Mouse (Mus musculus): ENCODE results near the gene Timm44.

Timm44 gene

GRCm38 (mm10) chr8:4237814-4238433 is 37.8 kb downstream of the Timm44 start:
- in situ Hi-C loops (cut with MboI) = no loop called here

DNA sequence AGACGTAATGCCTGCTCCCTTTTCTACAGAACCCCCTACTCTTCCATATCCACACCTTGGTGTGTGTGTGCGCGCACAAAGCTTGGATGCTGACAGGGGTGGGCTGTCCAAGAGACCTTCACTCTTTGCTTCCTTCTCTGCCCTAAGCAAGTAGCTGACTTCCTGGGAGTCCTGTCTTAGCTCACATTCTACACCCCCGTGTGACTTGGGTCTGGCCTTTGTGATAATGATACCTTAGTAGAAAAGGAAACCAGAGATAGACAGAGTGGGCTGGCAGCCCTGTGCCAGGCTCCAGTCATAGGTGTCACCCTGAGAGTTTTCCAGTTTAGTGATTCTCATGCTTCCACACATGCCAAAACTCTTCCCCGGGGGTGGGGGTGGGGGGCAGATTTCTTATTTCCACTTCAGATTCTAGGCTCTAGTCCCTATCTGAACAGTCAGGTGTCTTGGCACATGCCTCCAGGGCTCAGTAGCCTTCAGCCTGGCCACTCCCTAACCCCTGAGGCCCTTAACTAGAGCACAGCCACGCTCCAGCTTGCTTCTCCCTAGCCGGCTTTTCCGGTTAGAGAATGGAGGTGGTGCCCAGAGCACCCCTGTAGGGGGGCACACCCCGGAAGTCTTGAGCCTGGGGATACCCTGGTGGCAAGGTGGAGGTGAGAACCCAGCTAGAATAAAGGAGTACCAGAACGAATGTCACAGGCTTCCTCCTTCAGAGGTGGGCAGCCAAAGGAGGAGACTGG is 44.9 kb downstream of the Timm44 start:
- in situ Hi-C loops (cut with MboI) = no loop called here

DNA sequence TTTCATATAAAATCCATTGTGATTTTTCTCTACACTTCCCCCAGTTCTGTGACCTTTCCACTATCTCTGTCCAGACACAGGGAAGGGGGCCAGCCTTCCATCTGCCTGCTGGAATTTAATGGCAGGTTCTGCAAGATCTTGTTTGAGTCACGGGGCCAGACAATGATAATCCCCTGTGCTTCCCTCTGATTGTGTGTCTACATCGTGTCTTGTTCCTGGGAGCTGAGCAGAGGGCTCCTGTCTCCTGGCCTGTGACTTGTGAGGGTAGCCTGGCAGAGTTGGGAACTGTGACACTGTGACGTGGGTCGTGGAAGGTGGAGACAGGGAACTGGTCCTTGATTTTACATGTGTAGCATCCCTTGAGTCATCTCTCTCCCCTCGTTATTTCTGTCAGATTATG is 45.9 kb downstream of the Timm44 start:
- in situ Hi-C loops (cut with MboI) = no loop called here

DNA sequence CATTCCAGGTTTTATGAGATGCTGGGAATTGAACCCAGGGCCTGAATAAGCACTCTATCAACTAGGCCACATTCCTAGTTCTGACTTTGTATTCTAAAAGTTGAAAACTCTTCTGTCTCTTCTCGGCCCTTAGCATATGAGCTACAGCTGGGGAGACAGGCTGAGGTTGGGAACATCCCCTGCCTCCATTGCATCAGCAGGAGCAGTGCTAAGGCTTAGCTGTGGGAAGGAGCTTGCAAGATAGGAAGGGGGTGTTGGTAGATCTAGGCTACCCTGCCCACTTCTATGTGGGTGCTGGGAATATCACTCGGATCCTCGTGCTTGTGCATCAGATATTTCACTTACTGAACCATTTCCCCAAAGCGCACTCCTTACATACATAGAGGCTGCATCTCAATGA is 47.8 kb downstream of the Timm44 start:
- in situ Hi-C loops (cut with MboI) = no loop called here

DNA sequence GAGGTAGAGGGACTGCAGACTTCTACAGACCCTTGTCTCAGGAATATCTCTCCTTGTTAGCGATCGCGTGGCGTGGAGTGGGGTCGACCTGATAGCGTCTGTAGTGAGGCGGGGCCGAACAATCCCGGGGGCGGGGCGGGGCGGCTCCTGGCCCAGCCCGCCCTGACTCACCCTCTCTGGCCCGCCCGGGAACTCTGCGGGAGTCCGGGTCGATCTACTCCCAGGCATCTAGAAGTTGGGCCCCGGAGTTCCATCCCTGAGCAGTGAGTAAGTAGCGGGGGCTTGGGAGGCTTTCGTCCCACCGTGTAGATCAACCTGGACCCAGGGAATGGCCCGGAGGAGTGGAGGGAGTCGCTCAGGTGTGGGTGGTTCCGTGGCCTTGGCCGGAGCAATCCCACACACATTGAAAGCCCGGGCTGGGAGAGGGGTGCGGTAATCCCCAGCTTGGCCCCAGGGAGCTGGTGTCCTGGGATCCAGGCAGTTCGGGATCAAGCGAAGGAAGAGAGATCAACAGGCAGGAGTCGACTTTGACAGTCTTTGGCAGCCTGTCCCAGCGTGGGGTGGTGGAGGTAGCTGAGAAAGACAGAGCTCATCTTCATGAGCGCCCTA is 48.9 kb downstream of the Timm44 start, which contains the start of gene Lrrc8e:
Lrrc8e (plus strand) TSS at position 89 of the 609 bp plus-strand sequence.
- in situ Hi-C loops (cut with MboI) = no loop called here

- in situ Hi-C loops (cut with MboI) = no loop called here
These were observed 49.4 kb downstream of the Timm44 start for GRCm38 (mm10) chr8:4226323-4226722.

GRCm38 (mm10) chr8:4222059-4222458 is 53.7 kb downstream of the Timm44 start:
- in situ Hi-C loops (cut with MboI) = no loop called here

DNA sequence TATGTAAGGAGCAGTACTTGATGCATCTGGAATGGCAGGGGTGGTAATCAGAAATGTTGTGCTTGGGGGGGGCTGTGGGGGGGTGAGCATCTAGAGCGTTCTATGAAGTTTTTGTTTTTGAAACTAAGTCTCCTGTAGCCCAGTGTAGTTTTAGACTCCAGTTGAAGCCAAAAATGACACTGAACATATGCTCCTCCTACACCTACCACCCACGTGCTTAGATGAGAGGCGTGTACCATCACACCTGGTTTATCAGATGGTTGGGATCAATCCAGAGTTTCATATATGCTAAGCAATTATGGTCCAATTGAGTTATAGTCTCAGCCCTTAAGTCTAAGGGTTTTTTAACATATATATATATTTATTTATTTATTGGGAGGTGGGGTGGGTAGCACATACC is 56.1 kb downstream of the Timm44 start:
- in situ Hi-C loops (cut with MboI) = no loop called here

DNA sequence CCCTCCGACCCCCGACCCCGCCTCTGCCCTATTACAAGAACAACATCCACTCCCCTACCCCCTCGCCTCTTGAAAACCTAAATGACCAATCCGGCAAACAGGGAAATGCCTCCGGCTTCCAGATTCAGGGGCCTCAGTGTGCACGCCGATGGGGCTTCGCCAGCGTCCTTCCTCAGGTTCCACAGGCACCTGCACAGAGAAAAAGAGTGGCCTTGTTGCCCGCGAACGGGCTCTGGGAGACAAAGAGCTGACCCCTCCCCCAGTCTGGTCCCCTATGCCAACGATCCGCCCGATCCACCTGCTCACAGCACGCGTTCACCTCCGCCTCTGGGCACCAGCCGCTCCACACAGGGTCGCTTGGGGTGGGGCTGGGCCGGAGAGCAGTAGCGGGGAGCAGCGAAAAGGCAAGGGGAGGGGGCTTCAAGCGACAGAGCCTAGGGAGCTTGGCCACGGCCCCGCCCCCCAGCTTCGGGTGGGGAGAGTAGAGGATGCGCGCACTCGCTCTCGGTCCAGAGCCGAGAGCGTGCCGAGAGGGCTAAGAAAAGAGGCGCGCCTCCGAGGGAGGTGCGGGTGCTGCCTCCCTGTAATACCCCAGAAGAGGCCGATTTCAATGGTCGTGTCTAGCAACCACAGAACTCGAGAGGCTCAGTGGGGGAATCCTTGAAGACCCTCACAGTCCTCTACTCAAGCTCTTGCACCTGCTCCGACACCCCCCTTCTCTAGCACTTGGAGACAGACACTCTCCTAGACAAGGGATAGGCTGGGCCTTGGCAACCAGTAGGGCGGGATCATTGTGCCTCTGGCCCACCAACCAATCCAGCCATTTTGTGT is 58.7 kb downstream of the Timm44 start, which contains the start of gene Prr36:
Prr36 (minus strand) TSS at position 669 of the 831 bp plus-strand sequence.
- in situ Hi-C loops (cut with MboI) = no loop called here

- in situ Hi-C loops (cut with MboI) = no loop called here
These were observed 59.4 kb downstream of the Timm44 start for GRCm38 (mm10) chr8:4216296-4216695.

DNA sequence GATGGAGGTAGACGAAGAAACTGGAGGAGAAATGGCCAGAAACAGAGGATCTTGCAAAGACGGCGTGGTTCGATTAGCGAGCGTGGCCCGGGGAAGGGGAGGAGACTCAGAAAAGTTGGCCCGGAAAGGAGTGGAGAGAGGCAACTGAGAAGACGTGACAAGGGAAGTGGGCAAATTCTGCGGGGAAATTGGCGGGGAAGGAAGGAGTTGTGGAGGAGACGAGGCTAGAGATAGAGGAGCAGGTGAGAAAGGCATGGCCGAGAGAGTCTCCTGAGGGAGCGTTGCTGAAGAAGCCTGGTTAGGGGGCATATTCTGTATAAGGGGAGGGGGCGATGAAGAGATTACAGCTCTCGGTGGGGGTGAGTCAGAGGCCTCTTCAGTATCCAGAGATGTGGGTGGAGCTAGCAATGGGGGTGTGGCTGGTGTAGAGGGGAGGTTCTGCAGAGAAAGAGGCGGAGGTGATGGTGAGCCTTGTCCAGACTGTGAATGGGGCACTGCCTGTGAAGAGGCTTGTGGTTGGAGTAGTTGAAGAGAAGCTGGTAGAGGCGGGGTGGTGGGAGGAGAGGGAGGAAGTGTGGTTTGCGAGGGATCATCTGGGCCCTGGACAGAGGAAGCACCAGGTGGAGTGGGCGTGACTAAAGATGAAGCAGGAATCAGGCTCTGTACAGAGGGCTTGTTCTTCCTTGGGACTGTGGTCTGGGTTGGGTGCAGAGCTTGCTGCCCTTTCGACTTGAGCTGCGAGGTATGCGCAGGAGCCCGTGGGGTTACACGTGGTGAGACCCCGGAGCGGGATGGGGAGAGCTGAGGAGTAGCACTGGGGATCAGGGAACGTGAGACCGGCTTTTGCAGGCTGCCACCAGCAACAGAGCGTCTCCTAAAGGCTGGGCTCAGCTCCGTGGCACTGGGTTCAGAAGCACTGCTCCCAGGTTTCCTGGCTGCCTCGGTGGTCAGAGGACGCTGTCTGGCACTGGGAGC is 61.4 kb downstream of the Timm44 start:
- in situ Hi-C loops (cut with MboI) = no loop called here

- in situ Hi-C loops (cut with MboI) = no loop called here
These were observed 62.3 kb downstream of the Timm44 start for GRCm38 (mm10) chr8:4213210-4214005.

- in situ Hi-C loops (cut with MboI) = no loop called here
These were observed 62.9 kb downstream of the Timm44 start for GRCm38 (mm10) chr8:4212809-4213209.

DNA sequence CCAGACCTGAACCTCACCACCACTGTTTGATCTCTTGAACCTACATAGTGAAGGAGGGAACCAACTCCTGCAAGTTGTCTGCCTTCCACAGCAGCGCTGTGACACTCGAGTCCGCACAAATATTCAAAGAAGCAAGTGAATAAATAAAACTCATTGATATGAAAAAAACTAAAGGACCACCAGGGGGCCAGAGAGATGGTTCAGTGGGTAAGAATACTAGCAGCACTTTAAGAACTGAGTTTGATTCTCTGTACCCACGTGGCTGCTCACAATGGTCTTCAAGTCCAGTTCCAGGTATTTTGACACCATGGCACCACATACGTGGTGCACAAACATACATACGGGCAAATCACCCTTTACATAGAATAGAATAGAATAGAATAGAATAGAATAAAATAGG is 64.6 kb downstream of the Timm44 start:
- in situ Hi-C loops (cut with MboI) = no loop called here

All from mature B cell (primary cell).